Mouse (Mus musculus): ENCODE data around the gene Cdh6. TPM values are rescaled to one million over a fixed set of nuclear protein-coding genes. Genes with fewer than 3 reads are reported as not detected.
A peak's percentile ranks its signal among the peaks of the same experiment; 100 is the strongest.

Gene Cdh6
- polyA plus RNA-seq, 1 experiment from 2014 or later: 15.8 TPM

DNA sequence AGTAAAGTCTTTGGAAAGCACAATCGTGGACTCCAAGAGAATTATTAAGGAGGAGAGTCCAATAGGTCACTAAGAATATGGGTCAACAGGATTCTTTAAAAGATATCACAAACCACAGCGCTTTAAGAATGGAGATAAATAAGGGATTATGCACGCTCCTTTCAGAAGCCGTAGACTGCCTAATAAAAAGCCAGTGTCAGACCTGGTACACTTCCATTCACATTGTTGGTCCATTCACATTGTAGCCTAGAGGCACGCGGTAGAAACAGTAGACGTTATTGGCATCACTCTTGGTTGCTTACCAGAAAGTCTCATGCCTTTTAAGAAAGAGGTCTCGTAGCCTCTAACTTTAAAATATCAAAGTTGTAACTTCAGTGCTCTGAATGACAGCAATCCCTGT is 8.0 kb upstream of the Cdh6 start:
- Histone ChIP-seq H3K4me2 (no peak overlapping the region), H3K27me3 (replicated peaks) (no peaks in the 10 kb centered on the region), H3K9me3 (no peaks in the 10 kb centered on the region), H3K4me1 (no peaks in the 10 kb centered on the region), H3K27ac (no peak overlapping the region), H3K9ac (no peak overlapping the region), H3K36me3 (replicated peaks) (no peaks in the 10 kb centered on the region), H3K4me3 (no peak overlapping the region)
- ATAC-seq (replicated peaks): no peak; the same call in 1 of the 2 replicates
- WGBS: 38% methylated on average over 8 of the region's 8 CpGs

DNA sequence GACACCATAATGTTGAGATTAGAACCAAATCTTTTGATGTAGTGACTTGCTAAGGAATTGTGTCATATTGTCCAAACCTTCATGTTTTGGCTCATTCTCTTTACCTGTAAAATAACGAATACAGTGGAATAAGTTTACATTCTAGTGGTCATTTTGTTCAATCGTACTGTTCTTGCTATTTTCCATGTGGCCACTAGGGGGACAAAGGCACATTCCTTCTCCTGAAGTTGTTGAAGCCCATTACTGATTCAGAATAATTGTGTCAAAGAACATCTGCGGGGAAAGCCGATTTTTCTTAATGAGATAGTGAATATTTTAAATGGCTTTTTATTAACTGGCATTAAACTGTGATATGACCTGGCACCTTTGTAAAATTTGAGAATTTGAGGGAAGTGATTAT is 7.5 kb upstream of the Cdh6 start:
- H3K9ac ChIP-seq: no peak overlapping the region
- H3K36me3 ChIP-seq (replicated peaks): no peaks in the 10 kb centered on the region
- no peak overlapping the region for H3K4me2 ChIP-seq
- no peaks in the 10 kb centered on the region for H3K9me3 ChIP-seq
- no peaks in the 10 kb centered on the region for H3K4me1 ChIP-seq
- WGBS: 30% methylated on average over 4 of the region's 4 CpGs
- no peak overlapping the region for H3K27ac ChIP-seq
- H3K27me3 ChIP-seq (replicated peaks): no peaks in the 10 kb centered on the region
- H3K4me3 ChIP-seq: no peak overlapping the region
- ATAC-seq (replicated peaks): no peak

DNA sequence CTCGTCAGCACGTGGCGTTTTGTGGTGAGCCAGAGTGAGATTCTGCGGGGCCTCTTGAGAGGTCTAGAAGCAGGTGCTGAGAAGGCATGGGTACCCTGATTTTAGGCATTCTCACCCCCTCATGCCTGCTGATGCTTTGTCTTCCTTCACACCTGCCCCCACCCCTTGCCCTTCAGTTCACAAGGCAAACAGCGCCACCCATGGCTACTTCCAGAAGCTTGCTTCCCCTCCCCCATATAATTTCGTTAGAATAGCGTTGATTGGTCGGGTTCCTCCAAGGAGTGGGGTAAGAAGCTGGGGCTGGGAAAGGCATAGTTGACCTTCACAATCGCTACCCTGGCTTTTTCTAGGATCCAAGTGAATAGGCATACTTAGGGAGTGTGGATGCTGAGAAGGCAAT is 2.5 kb upstream of the Cdh6 start:
- H3K4me2 ChIP-seq: no peak overlapping the region
- H3K27me3 ChIP-seq (replicated peaks): no peaks in the 10 kb centered on the region
- no peak overlapping the region for H3K9ac ChIP-seq
- no peaks in the 10 kb centered on the region for H3K9me3 ChIP-seq
- H3K27ac ChIP-seq: no peak overlapping the region
- no peaks in the 10 kb centered on the region for H3K36me3 ChIP-seq (replicated peaks)
- H3K4me3 ChIP-seq: no peak overlapping the region
- 20% methylated on average over 9 of the region's 9 CpGs for WGBS
- no peak for ATAC-seq (replicated peaks)
- peaks cover 26% of the 10 kb centered on the region for H3K4me1 ChIP-seq

DNA sequence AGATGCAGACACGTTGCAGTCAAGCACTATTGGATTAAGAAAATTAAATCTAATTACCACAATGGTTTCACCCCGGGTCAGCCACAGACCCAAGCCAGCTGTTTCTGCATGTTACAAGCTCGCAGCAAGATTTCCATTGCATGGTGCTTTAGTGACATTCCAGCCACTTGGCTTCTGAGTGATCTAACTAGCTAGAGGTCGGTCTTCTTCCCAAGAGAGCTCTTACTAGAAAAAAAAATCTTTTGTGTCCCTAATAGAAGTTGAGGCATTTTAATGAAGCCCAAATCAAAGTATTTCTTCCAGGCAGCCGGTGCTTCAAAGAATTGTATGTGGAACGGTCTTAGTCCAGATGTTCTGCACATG is 1.1 kb upstream of the Cdh6 start:
- 8% methylated on average over 6 of the region's 6 CpGs for WGBS
- Histone ChIP-seq H3K4me1 (peaks cover 28% of the 10 kb centered on the region), H3K4me2 (peak overlapping the region; percentile 71), H3K27ac (0 out of 2 replicates have a peak overlapping the region, but pooled peaks have one; percentile 77), H3K9me3 (no peaks in the 10 kb centered on the region), H3K4me3 (peak overlapping the region; percentile 52), H3K9ac (peak overlapping the region; percentile 49; the same call in 1 of the 2 replicates), H3K27me3 (replicated peaks) (no peaks in the 10 kb centered on the region), H3K36me3 (replicated peaks) (no peaks in the 10 kb centered on the region)
- ATAC-seq (replicated peaks): no peak

DNA sequence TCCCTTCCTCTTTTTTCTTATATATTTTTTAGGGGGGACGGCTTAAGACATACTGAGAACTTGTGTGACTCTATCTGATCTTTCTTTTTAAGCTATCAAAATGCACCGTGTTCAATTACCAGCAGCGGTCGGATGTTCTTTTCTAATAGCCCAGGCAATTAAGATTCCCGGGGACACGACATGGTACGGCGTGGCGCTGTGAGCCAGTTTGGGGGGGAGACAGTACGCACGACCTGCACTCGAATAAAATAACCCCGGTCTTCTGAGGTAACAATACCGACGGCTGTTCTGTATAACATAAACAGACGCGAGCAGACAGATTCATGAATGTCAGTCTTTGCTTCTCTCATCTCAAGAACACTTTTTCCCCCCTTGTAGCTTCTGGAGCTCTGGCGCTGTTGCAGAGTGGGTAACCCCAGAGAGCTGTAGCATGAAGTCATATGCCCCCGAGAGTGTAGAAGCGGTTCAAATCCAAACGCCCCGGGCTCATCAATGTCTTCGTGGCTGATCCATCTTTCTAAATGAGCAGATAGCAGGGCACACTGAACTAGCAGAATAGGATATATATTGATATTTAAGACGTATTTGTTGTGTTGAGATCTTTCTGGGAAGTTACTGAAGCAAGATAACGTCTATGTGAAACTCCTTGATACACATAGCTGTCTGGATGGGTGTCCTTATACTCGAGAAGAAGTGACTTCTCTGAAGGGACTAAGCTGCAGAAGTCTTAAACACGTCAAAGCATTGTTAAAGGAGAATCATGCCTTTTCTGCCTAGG is 554 bp upstream of the Cdh6 start:
- H3K9ac ChIP-seq: peak overlapping the region; percentile 49
- peak; percentile 51 for ATAC-seq (replicated peaks)
- WGBS: under 1% methylated on average over 27 of the region's 27 CpGs

DNA sequence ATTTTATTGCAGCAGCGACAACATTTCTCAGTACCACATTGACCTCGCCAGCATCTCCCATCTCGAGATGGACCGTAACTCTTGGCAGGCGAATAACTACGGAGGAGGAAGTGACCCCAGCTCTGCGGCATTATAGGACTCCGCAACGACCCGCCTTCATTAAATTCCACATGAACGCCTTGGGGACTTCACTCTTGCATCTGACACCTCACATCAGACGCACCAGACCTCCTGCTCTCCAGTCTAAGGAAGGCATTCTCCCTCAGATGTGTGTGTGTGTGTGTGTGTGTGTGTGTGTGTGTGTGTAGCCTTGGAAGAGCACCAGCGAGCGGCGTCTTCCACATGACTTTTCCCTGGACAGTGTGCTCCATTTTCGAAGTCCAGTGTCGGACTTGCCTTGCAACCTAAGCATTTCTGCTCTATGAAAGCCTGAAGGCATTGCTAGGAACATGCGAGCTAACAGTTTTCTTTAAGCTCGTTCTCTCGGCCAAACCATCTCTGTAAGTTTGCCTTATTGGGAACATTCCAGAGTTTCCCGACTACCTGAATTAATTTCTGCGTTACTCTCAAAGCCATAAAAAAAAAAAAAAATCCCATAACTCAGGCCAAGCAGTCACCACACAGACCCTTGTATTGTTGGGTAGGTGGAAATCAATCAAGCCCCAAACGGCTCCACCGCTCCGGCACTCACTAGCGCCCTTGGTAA is 957 bp downstream of the Cdh6 start:
- Histone ChIP-seq H3K4me2 (peak overlapping the region; percentile 71), H3K4me3 (peak overlapping the region; percentile 52), H3K4me1 (peaks cover 28% of the 10 kb centered on the region), H3K27ac (peak overlapping the region; percentile 77), H3K9ac (peak overlapping the region; percentile 49), H3K36me3 (replicated peaks) (no peaks in the 10 kb centered on the region), H3K27me3 (replicated peaks) (no peaks in the 10 kb centered on the region), H3K9me3 (no peaks in the 10 kb centered on the region)
- under 1% methylated on average over 26 of the region's 26 CpGs for WGBS
- peak; percentile 27; the same call in 1 of the 2 replicates for ATAC-seq (replicated peaks)

More for the DNA sequence above, 554 bp upstream of the Cdh6 start:
- Histone ChIP-seq H3K36me3 (replicated peaks) (no peaks in the 10 kb centered on the region), H3K4me2 (peak overlapping the region; percentile 71), H3K9me3 (no peaks in the 10 kb centered on the region), H3K4me1 (peaks cover 28% of the 10 kb centered on the region), H3K4me3 (peak overlapping the region; percentile 52), H3K27ac (peak overlapping the region; percentile 77), H3K27me3 (replicated peaks) (no peaks in the 10 kb centered on the region)

DNA sequence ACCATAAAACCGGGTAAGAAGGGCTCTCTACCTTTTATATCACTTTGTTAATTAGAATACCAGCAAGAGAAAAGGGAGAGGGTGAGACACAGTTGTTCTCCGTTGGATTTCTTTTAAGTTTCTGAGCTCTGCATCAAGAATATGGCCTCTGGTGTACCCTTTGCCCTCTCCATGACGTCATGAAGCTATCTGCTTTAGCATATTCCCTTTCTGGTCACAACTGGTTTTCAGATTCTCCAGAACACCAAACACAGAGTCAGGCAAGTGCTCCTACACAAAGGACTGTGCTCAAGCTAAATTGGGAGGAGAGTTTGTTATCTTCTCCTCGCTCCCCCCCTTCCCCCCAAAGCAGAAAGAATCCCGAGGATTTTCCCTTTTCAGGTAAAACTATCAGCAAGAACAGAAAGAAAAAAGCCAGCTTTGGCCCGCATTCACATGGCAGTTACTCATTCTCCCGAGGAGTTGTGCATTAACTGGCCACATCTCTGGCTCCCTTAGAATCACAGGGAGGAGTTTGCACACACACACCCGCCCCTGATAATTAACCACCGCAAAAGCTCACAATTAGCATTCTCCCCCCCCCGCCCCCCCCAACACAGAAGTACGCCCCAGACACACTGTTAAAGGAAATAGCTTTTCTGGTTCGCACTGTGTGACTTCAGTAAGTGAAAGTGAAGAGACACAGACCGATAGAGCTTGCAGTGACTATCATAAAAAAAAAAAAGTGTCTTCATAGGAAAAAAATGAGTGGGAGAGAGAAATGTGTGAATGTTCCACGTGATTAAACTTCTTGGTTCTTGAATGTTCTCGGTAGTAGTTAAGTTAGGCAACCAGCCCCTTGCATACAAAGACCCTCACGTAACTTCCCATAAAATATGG is 1.8 kb downstream of the Cdh6 start:
- peaks cover 28% of the 10 kb centered on the region for H3K4me1 ChIP-seq
- H3K36me3 ChIP-seq (replicated peaks): no peaks in the 10 kb centered on the region
- 4% methylated on average over 16 of the region's 16 CpGs for WGBS
- peak overlapping the region; percentile 71 for H3K4me2 ChIP-seq
- H3K4me3 ChIP-seq: peak overlapping the region; percentile 52
- peak overlapping the region; percentile 49 for H3K9ac ChIP-seq
- H3K9me3 ChIP-seq: no peaks in the 10 kb centered on the region
- ATAC-seq (replicated peaks): no peak
- H3K27ac ChIP-seq: peak overlapping the region; percentile 77; the same call in 1 of the 2 replicates
- H3K27me3 ChIP-seq (replicated peaks): no peaks in the 10 kb centered on the region

DNA sequence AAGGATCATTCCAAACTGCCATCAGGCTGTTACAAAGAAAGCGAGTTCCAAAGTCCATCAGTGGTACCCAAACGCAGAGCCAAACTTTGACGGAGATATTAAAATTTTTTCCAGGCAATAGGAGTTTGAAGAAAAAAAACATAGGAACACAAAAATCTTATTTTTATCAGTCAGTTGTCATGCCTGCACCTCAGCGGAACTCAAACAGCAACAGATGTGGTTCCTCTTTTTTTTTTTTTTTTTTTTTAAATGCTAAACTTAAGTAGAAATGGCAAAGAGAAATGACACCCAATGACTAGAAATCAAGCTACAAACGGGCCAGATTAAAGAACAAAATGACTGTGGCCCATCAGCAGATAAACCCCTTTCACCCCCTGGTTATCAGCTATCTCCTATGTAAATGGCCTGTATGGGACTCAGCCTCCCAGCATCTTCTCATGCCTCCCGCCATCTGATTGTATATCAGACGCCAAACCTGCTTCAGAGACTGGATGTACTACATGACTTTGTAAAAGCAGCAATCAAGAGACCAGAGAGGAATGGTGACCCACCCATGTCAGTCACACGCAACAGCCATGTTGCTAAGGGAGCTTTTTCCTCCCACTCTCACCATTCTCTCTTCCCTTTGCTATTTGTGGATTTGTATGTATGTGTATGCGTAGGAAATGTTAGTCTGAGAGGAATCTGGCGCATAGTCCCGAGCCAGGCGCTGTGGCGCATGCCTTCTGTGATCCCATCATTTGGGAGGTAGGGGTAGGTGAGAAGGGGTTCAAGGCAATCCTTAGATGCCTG is 8.2 kb downstream of the Cdh6 start:
- Histone ChIP-seq H3K4me1 (no peaks in the 10 kb centered on the region), H3K4me3 (no peak overlapping the region), H3K4me2 (no peak overlapping the region), H3K27me3 (replicated peaks) (no peaks in the 10 kb centered on the region), H3K36me3 (replicated peaks) (no peaks in the 10 kb centered on the region), H3K27ac (no peak overlapping the region), H3K9ac (no peak overlapping the region), H3K9me3 (no peaks in the 10 kb centered on the region)
- 91% methylated on average over 13 of the region's 13 CpGs for WGBS
- ATAC-seq (replicated peaks): no peak

DNA sequence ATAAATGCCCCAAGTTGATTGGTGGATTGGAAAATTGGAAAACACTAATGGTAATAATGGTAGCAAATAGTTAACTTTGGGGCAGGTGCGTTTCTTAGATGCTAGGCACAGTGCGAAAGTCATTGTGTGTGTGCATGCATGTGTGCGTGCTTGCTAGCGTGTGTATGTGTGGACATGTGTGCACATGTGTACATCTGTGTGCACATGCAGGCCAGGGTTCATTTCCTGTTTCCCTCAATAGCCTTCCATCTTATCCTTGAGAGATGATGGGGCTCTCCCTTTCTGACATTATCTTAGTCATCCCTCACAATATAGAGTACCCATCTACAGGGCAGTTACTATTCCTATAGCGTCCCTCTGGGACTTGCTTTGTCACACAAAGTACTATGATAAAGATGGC is 17.7 kb downstream of the Cdh6 start:
- Histone ChIP-seq H3K4me1 (no peaks in the 10 kb centered on the region; the same call in 1 of the 2 replicates), H3K4me3 (no peak overlapping the region), H3K36me3 (replicated peaks) (no peaks in the 10 kb centered on the region), H3K27ac (no peak overlapping the region), H3K27me3 (replicated peaks) (no peaks in the 10 kb centered on the region), H3K9me3 (no peaks in the 10 kb centered on the region), H3K9ac (no peak overlapping the region), H3K4me2 (no peak overlapping the region)
- ATAC-seq (replicated peaks): no peak
- 95% methylated on average over 5 of the region's 5 CpGs for WGBS

DNA sequence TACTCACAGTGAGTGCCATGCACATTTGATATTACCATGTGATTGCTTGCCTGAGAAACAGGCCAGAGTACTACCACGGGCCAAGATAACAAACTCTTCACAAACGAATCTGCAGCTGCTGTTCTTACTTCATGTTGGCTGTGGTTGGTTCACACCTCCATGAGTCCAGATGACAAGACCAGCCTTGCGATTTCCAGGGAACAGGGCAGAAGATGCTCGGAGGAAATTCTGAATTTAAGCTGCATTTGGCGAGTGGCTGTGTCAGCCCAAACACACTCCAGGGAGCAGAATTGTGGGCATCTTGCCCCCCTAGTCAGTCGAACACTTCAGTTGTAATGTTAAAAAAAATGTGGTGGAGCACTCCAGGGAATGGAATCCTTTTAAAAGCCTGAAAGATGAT is 18.1 kb downstream of the Cdh6 start:
- Histone ChIP-seq H3K4me1 (no peaks in the 10 kb centered on the region; the same call in 1 of the 2 replicates), H3K27ac (no peak overlapping the region), H3K36me3 (replicated peaks) (no peaks in the 10 kb centered on the region), H3K4me2 (no peak overlapping the region), H3K9ac (no peak overlapping the region), H3K4me3 (no peak overlapping the region), H3K27me3 (replicated peaks) (no peaks in the 10 kb centered on the region), H3K9me3 (no peaks in the 10 kb centered on the region)
- 88% methylated on average over 6 of the region's 6 CpGs for WGBS
- no peak for ATAC-seq (replicated peaks)

DNA sequence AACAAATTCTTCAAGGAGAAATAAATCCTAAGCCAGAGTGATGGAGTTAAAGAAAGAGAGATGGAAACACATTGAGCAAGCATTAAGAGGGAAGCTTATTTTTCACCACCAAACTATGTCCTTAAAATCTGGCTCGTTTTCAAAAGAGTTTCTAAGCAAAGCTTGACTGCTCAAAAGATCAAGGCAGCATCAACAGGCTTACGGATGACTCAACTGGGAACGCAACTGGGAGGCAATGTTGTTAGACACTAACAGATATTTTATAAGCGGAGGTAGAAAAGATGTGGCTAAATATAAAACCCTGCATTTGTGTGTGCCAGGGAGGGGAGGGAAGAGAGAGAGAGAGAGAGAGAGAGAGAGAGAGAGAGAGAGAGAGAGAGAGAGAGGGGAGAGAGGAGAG is 31.5 kb downstream of the Cdh6 start:
- WGBS: 63% methylated on average over 4 of the region's 4 CpGs
- ATAC-seq (replicated peaks): no peak
- Histone ChIP-seq H3K4me2 (no peak overlapping the region), H3K36me3 (replicated peaks) (no peaks in the 10 kb centered on the region), H3K27me3 (replicated peaks) (no peaks in the 10 kb centered on the region), H3K9ac (no peak overlapping the region), H3K9me3 (no peaks in the 10 kb centered on the region), H3K27ac (no peak overlapping the region), H3K4me3 (no peak overlapping the region), H3K4me1 (no peaks in the 10 kb centered on the region)

Data from midbrain, embryonic 15.5 days (tissue).